Mouse (Mus musculus): ENCODE measurements around the gene Scamp4.
"Not testable (repeated sequence)": the region's sequence is repeated elsewhere in the genome, so short reads cannot be mapped to it uniquely, and the experiment has no call there.

Gene Scamp4

GRCm38 (mm10) chr10:80578911-80579310 is 23.8 kb upstream of the Scamp4 start:
- DNase-seq: peak; percentile 61 to 71

GRCm38 (mm10) chr10:80583047-80583446 is 19.6 kb upstream of the Scamp4 start:
- no peak for DNase-seq

- no peak for DNase-seq
Observed at GRCm38 (mm10) chr10:80584045-80584488, 18.6 kb upstream of the Scamp4 start.

GRCm38 (mm10) chr10:80584642-80585552 is 17.8 kb upstream of the Scamp4 start:
- DNase-seq: no peak

- DNase-seq: no peak
Observed at GRCm38 (mm10) chr10:80585581-80585980, 17.1 kb upstream of the Scamp4 start.

GRCm38 (mm10) chr10:80586407-80587304 is 16.0 kb upstream of the Scamp4 start:
- no peak for DNase-seq

- DNase-seq: no peak
Observed at GRCm38 (mm10) chr10:80587305-80587657, 15.4 kb upstream of the Scamp4 start.

- peak; percentile 65 to 70 for DNase-seq
Observed at GRCm38 (mm10) chr10:80589127-80589878, 13.4 kb upstream of the Scamp4 start.

GRCm38 (mm10) chr10:80589879-80590854 is 12.5 kb upstream of the Scamp4 start, which contains the start of gene Abhd17a:
TSS of gene Abhd17a (minus strand) at chr10:80590341.
- DNase-seq: peak; percentile 90 to 95

- DNase-seq: no peak
Observed at GRCm38 (mm10) chr10:80596318-80596717, 6.4 kb upstream of the Scamp4 start.

GRCm38 (mm10) chr10:80603364-80603763 is 692 bp downstream of the Scamp4 start:
- no peak for DNase-seq

GRCm38 (mm10) chr10:80604001-80604509 is 1.4 kb downstream of the Scamp4 start:
- DNase-seq: no peak

- DNase-seq: no peak
Observed at GRCm38 (mm10) chr10:80604988-80605387, 2.3 kb downstream of the Scamp4 start.

- not testable (repeated sequence) for DNase-seq
Observed at GRCm38 (mm10) chr10:80605721-80606120, 3.0 kb downstream of the Scamp4 start, which contains the start of gene Gm49322. TSS of gene Gm49322 (plus strand) at chr10:80606021.

- no peak for DNase-seq
Observed at GRCm38 (mm10) chr10:80606306-80606705, 3.6 kb downstream of the Scamp4 start.

GRCm38 (mm10) chr10:80606737-80607350 is 4.2 kb downstream of the Scamp4 start:
- DNase-seq: no peak

GRCm38 (mm10) chr10:80608435-80608834 is 5.8 kb downstream of the Scamp4 start:
- no peak for DNase-seq

GRCm38 (mm10) chr10:80609269-80609924 is 6.7 kb downstream of the Scamp4 start:
- DNase-seq: no peak

- DNase-seq: no peak
Observed at GRCm38 (mm10) chr10:80610116-80610785, 7.6 kb downstream of the Scamp4 start.

All from spleen, adult 18-20 months (tissue).